Mouse (Mus musculus) ovary, adult 18-20 months (tissue): Measurements from ENCODE around the gene Pdzd2.

Source experiments
- DNase-seq: peaks from one replicate; pipeline ENCODE4 v3.0.0; 2022; ENCODE audit warnings: low spot score, mixed read lengths

The Pdzd2 gene

DNA sequence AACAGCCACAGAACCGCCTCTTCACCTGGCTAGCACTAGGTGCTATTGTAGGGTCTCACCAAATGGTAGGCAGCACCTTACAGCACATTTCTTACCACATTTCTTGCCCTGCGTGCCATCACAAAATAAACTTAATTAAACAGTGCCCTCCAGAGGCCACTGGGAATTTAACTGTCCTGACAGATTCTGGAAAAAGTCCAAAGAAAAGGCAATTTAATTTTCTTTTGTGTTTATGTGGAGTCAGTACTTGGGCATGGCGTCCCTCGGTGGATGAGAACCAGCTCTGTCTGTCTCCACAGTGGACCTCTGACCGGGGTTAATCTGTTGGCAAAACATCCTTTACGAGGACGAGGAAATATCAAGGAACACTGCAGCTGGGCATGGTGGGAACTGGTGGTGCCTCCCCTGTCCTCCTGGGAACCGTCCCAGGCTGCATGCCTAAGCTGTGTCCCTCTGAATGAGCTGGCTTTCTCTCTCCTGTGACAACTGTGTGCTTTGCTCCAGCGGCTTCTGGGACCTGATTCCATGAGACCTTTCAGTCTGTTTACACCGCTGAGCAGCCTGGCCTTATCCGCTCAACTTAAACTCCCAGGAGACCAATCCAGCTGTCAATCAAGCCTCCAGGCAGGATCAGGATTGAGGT is 162.5 kb downstream of the Pdzd2 start:
- no peak for DNase-seq

- no peak for DNase-seq
Observed at GRCm38 (mm10) chr15:12573621-12574020, 166.1 kb downstream of the Pdzd2 start.

- DNase-seq: no peak
Observed at GRCm38 (mm10) chr15:12571168-12571567, 168.6 kb downstream of the Pdzd2 start.

DNA sequence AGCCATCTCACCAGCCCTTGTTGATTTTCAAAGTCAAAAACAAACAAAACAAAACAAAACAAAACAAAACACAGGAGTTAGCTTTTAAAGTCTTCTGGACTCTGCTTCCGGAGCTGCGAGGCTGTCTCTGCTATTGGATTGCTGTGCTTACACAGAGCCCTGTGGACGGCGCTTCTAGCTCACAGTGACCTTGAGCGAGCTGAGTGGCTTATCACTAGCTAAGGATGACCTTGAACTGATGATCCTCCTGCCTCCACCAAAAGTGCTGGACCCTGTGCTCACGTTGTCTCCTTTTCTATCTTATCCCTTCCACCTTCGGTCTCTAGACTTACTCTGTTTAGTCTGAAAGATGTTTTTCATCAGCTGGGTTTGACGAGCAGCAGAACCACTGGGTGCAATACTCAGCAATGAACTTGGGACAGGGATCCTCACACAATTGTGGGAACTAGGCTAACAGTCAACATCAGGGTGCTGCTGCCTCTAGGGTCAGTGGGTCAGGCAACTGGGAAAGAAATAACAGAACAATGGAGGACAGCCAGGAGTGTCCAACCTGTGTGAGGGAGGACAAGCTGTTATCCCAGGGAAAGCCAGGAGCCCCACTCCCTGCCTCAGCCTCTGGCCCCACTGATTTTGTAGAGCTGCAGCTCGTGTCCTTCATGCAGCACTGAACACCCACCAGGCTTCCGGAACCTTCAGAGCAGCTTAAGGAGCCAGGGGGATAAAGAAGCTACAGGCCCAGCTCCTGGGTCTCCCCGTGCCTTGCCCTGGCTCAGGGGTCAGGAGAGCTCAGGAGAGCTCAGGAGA is 172.9 kb downstream of the Pdzd2 start:
- DNase-seq: peak; percentile 55

DNA sequence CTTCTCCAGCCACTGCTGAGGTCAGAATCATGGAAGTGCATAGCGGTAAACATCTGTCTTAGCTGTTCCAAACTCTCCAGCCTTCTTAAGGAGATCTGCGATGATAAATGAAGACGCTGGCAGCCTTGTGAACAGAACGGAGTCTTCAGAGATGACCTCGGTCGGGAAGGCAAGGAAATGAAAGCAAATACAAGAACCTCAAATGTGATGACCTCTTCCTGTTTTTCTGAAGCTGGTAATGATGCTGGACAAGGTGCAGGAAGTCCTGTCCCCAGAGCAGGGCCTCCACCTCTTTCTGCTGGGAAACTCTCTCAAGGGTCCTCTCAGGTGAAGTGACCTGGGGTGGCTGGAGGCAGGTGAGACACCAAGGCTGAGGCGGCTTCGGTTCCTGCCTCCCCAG is 174.4 kb downstream of the Pdzd2 start:
- no peak for DNase-seq

GRCm38 (mm10) chr15:12560505-12560904 is 179.2 kb downstream of the Pdzd2 start:
- no peak for DNase-seq

DNA sequence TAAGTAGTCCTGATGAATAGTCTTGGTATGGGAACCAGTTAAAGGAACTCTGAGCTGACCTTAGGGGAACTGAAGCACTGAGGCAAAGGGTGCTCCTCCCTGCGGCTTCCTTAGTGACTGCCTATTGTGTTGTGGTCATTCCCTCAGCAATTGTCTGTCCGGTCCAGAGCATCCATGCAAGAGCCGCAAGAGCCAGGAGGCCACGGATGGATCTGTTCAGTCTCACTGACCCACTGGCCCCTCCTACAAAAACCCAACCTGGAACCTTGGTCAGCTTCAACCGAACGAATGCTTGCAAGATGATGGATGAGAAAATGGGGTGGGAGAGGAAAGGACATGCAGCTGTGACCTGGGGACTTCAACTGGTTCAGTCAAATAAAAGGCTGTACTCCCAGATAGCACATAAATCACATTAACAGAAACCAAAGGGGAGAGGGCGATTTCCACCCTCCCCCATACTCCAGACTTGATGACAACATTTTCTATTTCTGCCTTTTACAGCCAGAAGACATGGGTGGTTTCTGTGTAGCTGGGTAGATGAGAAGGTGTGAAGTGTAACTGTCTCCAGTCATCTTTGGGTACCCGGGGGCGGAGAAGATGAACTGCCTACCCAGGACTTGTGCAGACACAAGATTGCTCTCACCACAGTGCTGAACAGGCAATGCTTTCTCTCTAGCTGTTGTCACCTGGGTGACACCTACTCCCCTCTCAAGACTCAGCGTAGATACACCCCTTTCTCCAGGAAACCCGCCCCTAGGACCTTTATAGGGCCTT is 181.9 kb downstream of the Pdzd2 start:
- no peak for DNase-seq

DNA sequence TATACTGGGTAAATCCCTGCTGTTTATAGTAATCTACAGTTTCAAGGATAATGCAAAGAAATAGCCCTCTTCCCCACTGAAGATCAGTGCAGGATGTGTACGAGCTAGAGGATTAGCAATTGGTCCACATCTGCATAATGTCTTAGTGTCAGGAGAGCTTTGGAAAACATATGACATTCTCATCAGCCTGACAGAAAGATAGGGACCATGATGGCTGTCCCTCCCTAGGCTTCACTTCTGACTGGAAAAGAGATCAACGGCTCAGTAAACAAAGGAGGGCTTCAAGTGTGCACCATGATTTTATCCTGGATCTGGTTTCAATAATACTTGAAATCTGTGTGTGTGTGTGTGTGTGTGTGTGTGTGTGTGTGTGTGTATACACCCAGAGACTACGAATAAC is 186.5 kb downstream of the Pdzd2 start:
- no peak for DNase-seq

GRCm38 (mm10) chr15:12550919-12551318 is 188.8 kb downstream of the Pdzd2 start:
- DNase-seq: no peak

DNA sequence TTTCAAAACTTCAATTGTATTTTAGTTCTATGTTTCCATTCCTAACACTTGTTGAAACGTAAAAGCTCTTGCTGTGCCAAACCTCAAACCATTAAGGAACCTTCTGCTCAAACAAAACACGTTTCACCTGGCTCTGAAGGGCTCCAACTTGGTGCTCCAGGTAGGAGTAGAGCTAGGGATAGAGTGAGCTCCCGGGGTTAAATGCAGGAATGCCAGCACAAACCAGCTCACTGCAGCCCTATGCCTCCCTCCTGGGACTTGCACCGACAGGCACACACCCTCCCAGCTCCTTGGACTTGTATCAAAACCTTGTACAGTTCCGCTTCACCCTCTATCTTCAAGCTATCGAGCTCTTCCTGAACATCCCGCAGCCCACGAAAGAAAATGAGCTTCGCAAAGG is 189.3 kb downstream of the Pdzd2 start:
- DNase-seq: peak; percentile 13

DNA sequence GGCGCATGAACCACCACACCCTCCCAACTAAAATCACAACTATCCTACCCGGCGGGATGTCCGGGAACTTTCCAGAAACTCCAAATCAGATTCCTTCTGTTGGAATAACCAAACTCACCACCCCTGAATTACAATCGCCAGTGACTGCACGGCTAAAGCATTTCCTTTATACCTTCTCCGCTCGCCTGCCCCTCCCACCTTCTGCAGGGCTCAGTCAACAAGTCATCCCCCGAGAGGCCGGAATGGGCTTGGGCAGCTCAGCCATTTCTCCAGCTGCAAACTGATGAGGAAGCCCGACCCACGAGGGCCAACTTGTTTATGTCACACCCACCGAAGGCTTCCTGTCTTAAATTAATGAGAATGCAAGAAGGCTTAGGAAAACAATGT is 189.8 kb downstream of the Pdzd2 start:
- peak; percentile 50 for DNase-seq

- peak; percentile 15 for DNase-seq
Observed at GRCm38 (mm10) chr15:12549271-12549918, 190.3 kb downstream of the Pdzd2 start.

DNA sequence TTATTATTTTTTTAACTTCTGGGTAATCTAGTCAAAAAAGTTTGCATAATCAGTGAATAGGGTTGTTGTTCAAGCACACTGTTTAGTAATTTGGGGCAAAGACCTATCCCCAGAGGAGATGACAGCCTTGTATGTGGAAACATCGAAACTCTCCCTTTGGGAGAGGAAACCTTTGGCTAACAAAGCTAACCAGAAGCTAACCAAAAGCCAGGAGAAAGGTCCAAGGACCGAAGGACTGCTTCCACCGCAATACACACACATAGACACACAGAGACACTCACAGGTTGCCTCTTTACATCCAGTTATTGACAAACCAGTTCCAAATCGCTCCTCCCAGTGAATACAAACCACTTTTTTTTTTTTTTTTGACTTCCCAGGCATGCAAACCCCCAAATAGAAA is 191.0 kb downstream of the Pdzd2 start:
- DNase-seq: no peak

DNA sequence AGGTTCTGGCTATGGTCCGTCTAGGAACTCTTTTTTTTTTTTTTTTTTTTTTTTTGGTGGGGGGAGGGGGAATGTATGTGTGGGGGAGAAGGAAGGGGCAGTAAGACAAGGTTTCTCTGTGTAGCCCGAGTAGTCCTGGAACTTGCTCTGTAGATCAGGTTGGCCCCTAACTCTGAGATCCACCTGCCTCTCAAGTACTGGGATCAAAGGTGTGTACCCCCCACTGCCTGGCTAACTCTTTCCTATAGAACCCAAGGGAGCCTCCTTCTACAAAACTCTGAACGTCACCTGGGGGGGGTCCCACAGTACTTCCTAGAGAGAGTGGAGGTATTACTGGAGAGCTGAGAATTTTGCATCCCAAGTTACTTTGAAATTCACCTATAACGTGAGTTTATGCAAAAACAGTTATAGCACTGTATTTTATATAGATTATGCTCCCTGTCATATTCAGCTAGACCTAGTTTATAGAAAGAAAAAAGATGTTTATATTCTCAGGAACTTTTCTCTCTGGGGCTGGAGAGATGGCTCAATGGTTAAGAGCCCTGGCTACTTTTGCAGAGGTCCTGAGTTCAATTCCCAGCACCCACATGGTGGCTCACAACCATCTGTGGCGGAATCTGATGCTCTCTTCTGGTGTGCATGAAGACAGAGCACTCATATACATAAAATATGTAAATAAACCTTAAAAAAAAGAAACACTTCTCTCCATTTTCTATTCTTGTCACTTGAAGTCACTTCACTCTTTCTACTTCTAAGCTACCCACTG is 191.9 kb downstream of the Pdzd2 start:
- no peak for DNase-seq

- no peak for DNase-seq
Observed at GRCm38 (mm10) chr15:12546781-12547180, 192.9 kb downstream of the Pdzd2 start.

DNA sequence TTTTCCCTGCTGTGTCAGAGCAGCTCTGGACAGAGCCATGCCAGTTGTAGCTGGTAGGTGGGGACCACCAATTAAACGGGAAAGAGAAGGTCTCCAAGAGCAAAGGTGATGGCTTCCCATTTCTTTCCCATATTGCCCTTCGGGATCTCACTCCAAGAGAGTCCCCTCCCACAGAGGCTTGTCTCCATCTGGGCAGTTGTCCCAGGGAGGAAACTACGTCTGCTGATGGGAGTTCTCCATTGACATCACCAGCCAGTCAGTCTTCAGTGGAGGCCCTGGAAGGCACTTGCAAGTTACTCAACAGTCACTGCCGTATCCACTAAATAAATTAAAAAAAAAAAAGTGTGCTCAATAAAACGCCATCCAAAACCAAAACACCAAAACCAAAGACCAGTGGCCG is 194.1 kb downstream of the Pdzd2 start:
- DNase-seq: no peak

- no peak for DNase-seq
Observed at GRCm38 (mm10) chr15:12545220-12545619, 194.5 kb downstream of the Pdzd2 start.

- DNase-seq: no peak
Observed at GRCm38 (mm10) chr15:12543686-12544325, 195.9 kb downstream of the Pdzd2 start.

DNA sequence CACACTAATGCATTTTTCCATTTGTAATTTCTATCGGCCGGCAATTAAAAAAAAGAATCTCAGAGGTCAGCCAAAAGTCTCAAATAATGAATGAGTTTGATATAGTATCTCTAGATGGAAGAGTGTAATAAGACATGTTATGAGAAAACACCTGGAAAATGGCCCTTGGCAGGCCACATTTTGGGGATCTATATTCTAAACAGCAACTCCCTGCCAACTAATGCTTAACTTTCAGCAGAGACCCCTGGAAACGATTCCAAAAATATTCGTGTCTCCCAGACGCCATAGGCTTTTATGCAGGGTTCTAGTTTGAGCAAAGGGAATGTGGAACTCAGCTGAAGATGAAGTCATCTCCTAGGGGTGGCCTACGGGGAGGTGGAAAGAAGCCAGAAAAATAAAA is 197.4 kb downstream of the Pdzd2 start:
- DNase-seq: no peak

GRCm38 (mm10) chr15:12539618-12540302 is 200.0 kb downstream of the Pdzd2 start:
- no peak for DNase-seq

- DNase-seq: no peak
Observed at GRCm38 (mm10) chr15:12533254-12533653, 206.5 kb downstream of the Pdzd2 start.
